Mouse (Mus musculus): ENCODE measurements at regions not wholly inside any gene's neighbourhood (a gene's known extent, or its start where the extent isn't known, plus 50 kb on each side); places are given as distances from the start of the nearest gene placed in this dataset.
A peak's percentile ranks its signal among the peaks of the same experiment; 100 is the strongest.

- Histone ChIP-seq H3K27ac (no peak overlapping the region), H3K4me3 (no peak overlapping the region)
- TF ChIP-seq CTCF (IDR thresholded peaks at IDR 0.05): no peak
- no peak for DNase-seq
- intact Hi-C loops (cut with DNase I): no loop called here
Observed at GRCm38 (mm10) chrX:52221016-52221415, 56.0 kb upstream of the Gpc4 start.

- Histone ChIP-seq H3K4me3 (no peak overlapping the region), H3K27ac (no peak overlapping the region)
- DNase-seq: peak; percentile 14
- intact Hi-C loops (cut with DNase I): no loop called here
- TF ChIP-seq CTCF (IDR thresholded peaks at IDR 0.05): no peak
Observed at GRCm38 (mm10) chrX:52217189-52217789, 52.2 kb upstream of the Gpc4 start.

Data from gastrocnemius, adult 2 months (tissue).